Comparison of ENCODE assay signal across 8 mouse cellular contexts in genomic region chr3:129901271-129901809, GRCm38 (mm10). TPM values are rescaled to one million over a fixed set of nuclear protein-coding genes. Genes with fewer than 3 reads are reported as not detected.
DNase-seq lines count a peak whose midpoint lies in the region; ATAC-seq lines count a peak whose summit lies in the region.

Gene Casp6 (plus strand): TSS chr3:129901425.

- H3K9ac ChIP-seq in hindbrain, embryonic 14.5 days: peak within 1 kb of the TSS; percentile 57

- peak within 1 kb of the TSS; percentile 49 for H3K4me3 ChIP-seq in hindbrain, embryonic 14.5 days (replicated peaks; ENCODE audit: low read length)

- no peaks in the 10 kb centered on the region for H3K9me3 ChIP-seq in hindbrain, embryonic 14.5 days (ENCODE audit: control insufficient read depth, low read length)

- H3K4me2 ChIP-seq in hindbrain, embryonic 14.5 days (replicated peaks): peak within 1 kb of the TSS; percentile 67

- DNase-seq in R1 (ENCODE audit: low read depth, low spot score): peak; percentile 82
- DNase-seq in cerebellum, postnatal 36 days: peak; percentile 29 to 53
- peak; percentile 72 for DNase-seq in gastrocnemius, adult 18-20 months (ENCODE audit: low spot score)
- peak; percentile 50 for DNase-seq in hindbrain, embryonic 14.5 days (ENCODE audit: low spot score)
- peak; percentile 28 to 38 for DNase-seq in layer of hippocampus, postnatal 14 days (ENCODE audit: low spot score in 2 of 2)
- DNase-seq in lung, postnatal 14 days: peak; percentile 88
- DNase-seq in ovary, postnatal 36 days (ENCODE audit: low spot score): peak; percentile 86
- peak; percentile 87 to 90 for DNase-seq in thymus, postnatal 36 days

- H3K36me3 ChIP-seq in hindbrain, embryonic 14.5 days (replicated peaks; ENCODE audit: control insufficient read depth, insufficient read depth): no peaks in the 10 kb centered on the region

- WGBS in hindbrain, embryonic 14.5 days: 0% methylated on average over 34 of the region's 34 CpGs

- H3K27me3 ChIP-seq in hindbrain, embryonic 14.5 days (ENCODE audit: control insufficient read depth, insufficient read depth, low read length): no peaks in the 10 kb centered on the region

- H3K4me1 ChIP-seq in hindbrain, embryonic 14.5 days (replicated peaks; ENCODE audit: control insufficient read depth, insufficient read depth, low read length): peaks cover 13% of the 10 kb centered on the region; the same call in 1 of the 2 replicates

- ATAC-seq in hindbrain, embryonic 14.5 days (ENCODE audit: low FRiP score): peak; percentile 90

- H3K27ac ChIP-seq in hindbrain, embryonic 14.5 days: no peak within 1 kb of the TSS

RNA-seq across cellular contexts. Expression of gene Casp6, which starts in this region (rescaled TPM):
- 1 to 10 TPM; 1.8 to 2.8 TPM for total RNA-seq in gastrocnemius, adult 18-20 months (2021)
- 25.0 and 25.3 TPM in 2 replicates for polyA plus RNA-seq in hindbrain, embryonic 14.5 days (2014; fragmentation: Nextera tagmentation; extraction: Ambion mirVana)
- total RNA-seq in layer of hippocampus, postnatal 14 days (2021): 1 to 10 TPM; 7.5 to 7.6 TPM

Comparison
In these comparisons a context has a peak if more than half of its experiments do, and no peak if none do; other contexts are left out.
1. DNase-seq: peak in every context shown above with its lines; median percentile 88 in thymus, postnatal 36 days; 88 in lung, postnatal 14 days; 86 in ovary, postnatal 36 days; 82 in R1; 72 in gastrocnemius, adult 18-20 months; 50 in hindbrain, embryonic 14.5 days; 41 in cerebellum, postnatal 36 days; 33 in layer of hippocampus, postnatal 14 days.